Mouse (Mus musculus) ES-E14 (cell line): ENCODE results near the gene Prickle4.

Source experiments
- HCFC1 ChIP-seq: IDR thresholded peaks from 2 replicates; pipeline ENCODE4 v1.6.1; 2012; ENCODE audit warnings: low read length, inconsistent platforms, borderline replicate concordance; ENCODE audit not compliant: insufficient read depth
- ZC3H11A ChIP-seq: IDR thresholded peaks from 2 replicates; pipeline ENCODE4 v1.6.1; 2012; ENCODE audit warnings: low read depth, mild to moderate bottlenecking, inconsistent platforms, low read length, borderline replicate concordance
- ZNF384 ChIP-seq: IDR thresholded peaks from 2 replicates; pipeline ENCODE4 v1.6.1; 2012; ENCODE audit warnings: low read depth, low read length, inconsistent platforms

- no peak for TF ChIP-seq HCFC1
- no peak for TF ChIP-seq ZNF384
- TF ChIP-seq ZC3H11A, result no peak
These were observed 45.6 kb upstream of the Prickle4 start for GRCm38 (mm10) chr17:47740186-47740585.
